Mouse (Mus musculus) liver, embryonic 12.5 days (tissue): Measurements from ENCODE around the gene Adh6a. TPM values are rescaled to one million over a fixed set of nuclear protein-coding genes. Genes with fewer than 3 reads are reported as not detected.
A peak's percentile ranks its signal among the peaks of the same experiment; 100 is the strongest.

Source experiments
- ATAC-seq: fragments of 200-750 bp; cut with Nextera tagmentation; 2 replicates; pipeline ENCODE4 v1.8.0; 2017; ENCODE audit warnings: moderate number of reproducible peaks, mild to moderate bottlenecking, moderate library complexity
- H3K27ac ChIP-seq: fragments of 300-500 bp; sonication (generic); 2 replicates; pipeline ENCODE4 v1.5.1; 2016; ENCODE audit warnings: mild to moderate bottlenecking
- H3K27me3 ChIP-seq: fragments of 300-500 bp; sonication (generic); replicated peaks from 2 replicates; pipeline ENCODE4 v1.6.1; 2016; ENCODE audit warnings: mild to moderate bottlenecking, moderate library complexity
- H3K36me3 ChIP-seq: fragments of 300-500 bp; sonication (generic); 2 replicates; pipeline ENCODE4 v1.6.1; 2016; ENCODE audit warnings: mild to moderate bottlenecking, moderate library complexity
- H3K4me1 ChIP-seq: fragments of 300-500 bp; sonication (generic); 2 replicates; pipeline ENCODE4 v1.6.1; 2016
- H3K4me2 ChIP-seq: fragments of 300-500 bp; sonication (generic); 2 replicates; pipeline ENCODE4 v1.6.1; 2016; ENCODE audit warnings: mild to moderate bottlenecking, moderate library complexity
- H3K4me3 ChIP-seq: fragments of 300-500 bp; sonication (generic); 2 replicates; pipeline ENCODE4 v1.5.1; 2016; ENCODE audit warnings: mild to moderate bottlenecking, moderate library complexity
- H3K9ac ChIP-seq: fragments of 300-500 bp; sonication (generic); 2 replicates; pipeline ENCODE4 v1.6.1; 2016; ENCODE audit warnings: mild to moderate bottlenecking, moderate library complexity
- H3K9me3 ChIP-seq: fragments of 300-500 bp; sonication (generic); replicated peaks from 2 replicates; pipeline ENCODE4 v1.6.1; 2016; ENCODE audit warnings: mild to moderate bottlenecking, moderate library complexity
- WGBS: fragments of 180-500 bp; shearing (Covaris S2); methylation state at CpG from one replicate; pipeline ENCODE4 v1.1.7; 2016; ENCODE audit not compliant: insufficient replicate concordance; 5-methylcytosine and 5-hydroxymethylcytosine counted together
- polyA plus RNA-seq: library from polyadenylated mRNA; unstranded; fragments of >200 nt; fragmentation: Nextera tagmentation; extraction: Ambion mirVana; gene quantifications from 2 replicates; pipeline ENCODE4 v1.2.1, GENCODE M21; 2016

Adh6a gene
- polyA plus RNA-seq, 1 experiment from 2014 or later, result not detected

DNA sequence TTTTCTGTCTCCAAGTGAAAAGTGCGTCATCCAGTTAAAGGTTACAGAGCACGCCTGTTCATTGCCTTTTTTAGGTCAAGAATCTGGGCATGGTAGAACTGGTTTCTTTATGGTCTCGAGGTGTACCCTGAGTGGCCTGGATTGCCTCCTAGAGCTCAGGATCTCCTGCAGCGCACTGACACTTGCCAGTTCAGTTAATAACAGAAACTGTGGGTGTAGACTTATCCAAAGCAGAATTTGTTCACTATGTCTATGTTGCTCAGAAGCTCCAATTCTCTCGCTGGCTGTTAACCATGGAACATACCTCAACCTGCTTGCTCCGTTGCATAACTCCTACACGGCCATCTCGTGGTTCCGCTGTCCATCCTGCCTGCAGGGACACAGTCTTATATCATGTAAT is 13.0 kb upstream of the Adh6a start:
- no peaks in the 10 kb centered on the region for H3K27me3 ChIP-seq
- H3K27ac ChIP-seq, result no peak overlapping the region
- no peak overlapping the region for H3K4me2 ChIP-seq
- peaks cover 7% of the 10 kb centered on the region; the same call in 1 of the 2 replicates for H3K9me3 ChIP-seq
- H3K4me3 ChIP-seq, result no peak overlapping the region
- no peak for ATAC-seq
- H3K9ac ChIP-seq, result no peak overlapping the region
- 78% methylated on average over 9 of the region's 9 CpGs for WGBS
- no peaks in the 10 kb centered on the region for H3K4me1 ChIP-seq
- no peaks in the 10 kb centered on the region for H3K36me3 ChIP-seq

DNA sequence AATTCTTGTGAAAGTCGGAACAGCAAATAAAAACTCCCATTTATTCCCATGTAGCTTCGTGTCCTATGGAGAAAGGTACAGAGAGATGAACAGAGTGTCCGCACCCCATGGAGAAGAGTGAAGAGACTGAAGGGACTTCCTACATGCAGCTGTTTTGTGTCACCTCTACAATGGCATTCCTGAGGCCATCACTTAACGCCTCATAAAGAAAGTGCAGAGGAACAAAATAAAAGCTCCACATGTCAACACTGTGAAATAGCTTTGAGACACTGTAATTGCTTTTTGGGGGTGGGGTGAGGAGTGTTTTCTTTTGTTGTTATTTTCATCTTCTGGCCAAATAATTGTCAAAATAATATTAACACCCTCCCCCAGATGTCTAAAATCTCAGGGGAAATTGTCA is 10.4 kb upstream of the Adh6a start:
- Histone ChIP-seq H3K9me3 (peaks cover 7% of the 10 kb centered on the region; the same call in 1 of the 2 replicates), H3K36me3 (no peaks in the 10 kb centered on the region), H3K4me3 (no peak overlapping the region), H3K4me1 (no peaks in the 10 kb centered on the region), H3K9ac (no peak overlapping the region), H3K27ac (no peak overlapping the region), H3K27me3 (no peaks in the 10 kb centered on the region), H3K4me2 (no peak overlapping the region)
- no peak for ATAC-seq
- WGBS, result 71% methylated on average over 4 of the region's 4 CpGs

DNA sequence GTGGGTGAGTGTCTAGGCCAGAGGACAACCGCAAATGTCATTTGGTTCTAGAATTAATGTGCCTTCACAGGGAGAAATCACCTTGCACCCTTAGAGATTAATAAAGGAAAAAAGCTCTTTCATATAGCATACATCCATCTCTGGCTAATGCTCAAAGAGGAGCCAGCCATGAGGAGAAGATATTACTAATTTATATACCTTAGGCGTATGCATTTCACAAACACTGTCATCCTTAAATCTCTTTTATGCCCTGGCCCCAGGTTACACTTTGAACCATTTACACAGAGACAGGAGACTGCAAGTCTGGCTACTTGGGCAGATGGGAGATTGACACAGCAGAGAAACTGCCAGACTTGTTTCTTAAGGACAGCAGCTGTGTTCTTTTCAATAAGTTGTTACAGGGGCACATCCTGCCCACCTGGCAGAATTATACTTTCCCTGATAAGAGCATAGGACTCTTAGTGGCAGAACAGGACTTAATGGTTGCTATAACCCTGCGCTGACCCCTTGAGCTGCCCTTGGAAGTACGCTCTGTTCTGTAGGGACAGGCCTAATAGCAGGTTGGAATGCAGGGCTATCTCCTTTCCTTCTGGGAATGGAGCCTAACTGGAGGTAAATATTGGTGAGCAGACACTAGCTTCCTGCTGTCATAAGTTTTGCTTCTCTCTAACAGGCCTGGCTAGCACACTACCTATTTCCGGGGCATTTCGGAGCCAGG is 9.2 kb upstream of the Adh6a start:
- no peak overlapping the region for H3K4me2 ChIP-seq
- H3K9ac ChIP-seq, result no peak overlapping the region
- WGBS, result 72% methylated on average over 6 of the region's 6 CpGs
- no peaks in the 10 kb centered on the region for H3K4me1 ChIP-seq
- no peak overlapping the region for H3K4me3 ChIP-seq
- no peak overlapping the region for H3K27ac ChIP-seq
- H3K36me3 ChIP-seq, result no peaks in the 10 kb centered on the region
- ATAC-seq, result no peak
- no peaks in the 10 kb centered on the region for H3K27me3 ChIP-seq
- no peaks in the 10 kb centered on the region for H3K9me3 ChIP-seq

DNA sequence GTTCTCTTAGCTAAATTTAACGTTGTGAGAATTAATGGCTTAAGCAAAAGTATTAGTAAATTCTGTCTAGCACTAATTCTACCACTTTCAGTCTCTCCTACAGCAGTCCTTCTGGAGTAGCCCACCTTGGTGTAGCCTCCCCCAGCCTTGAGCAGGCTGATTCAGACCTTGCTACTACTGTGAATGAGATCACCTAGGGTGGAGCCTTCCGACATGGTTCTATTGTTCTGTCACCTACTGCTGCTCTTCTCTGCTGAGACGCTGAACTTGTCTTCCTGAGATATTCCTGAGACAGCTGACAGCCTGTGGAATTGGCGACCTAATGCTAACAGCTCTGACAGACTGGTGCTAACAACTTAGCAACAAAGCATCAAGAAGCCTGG is 8.6 kb upstream of the Adh6a start:
- Histone ChIP-seq H3K9me3 (no peaks in the 10 kb centered on the region), H3K4me3 (no peak overlapping the region), H3K9ac (no peak overlapping the region), H3K27ac (no peak overlapping the region), H3K4me1 (no peaks in the 10 kb centered on the region), H3K4me2 (no peak overlapping the region), H3K27me3 (no peaks in the 10 kb centered on the region), H3K36me3 (no peaks in the 10 kb centered on the region)
- ATAC-seq, result no peak
- 46% methylated on average over 4 of the region's 4 CpGs for WGBS

DNA sequence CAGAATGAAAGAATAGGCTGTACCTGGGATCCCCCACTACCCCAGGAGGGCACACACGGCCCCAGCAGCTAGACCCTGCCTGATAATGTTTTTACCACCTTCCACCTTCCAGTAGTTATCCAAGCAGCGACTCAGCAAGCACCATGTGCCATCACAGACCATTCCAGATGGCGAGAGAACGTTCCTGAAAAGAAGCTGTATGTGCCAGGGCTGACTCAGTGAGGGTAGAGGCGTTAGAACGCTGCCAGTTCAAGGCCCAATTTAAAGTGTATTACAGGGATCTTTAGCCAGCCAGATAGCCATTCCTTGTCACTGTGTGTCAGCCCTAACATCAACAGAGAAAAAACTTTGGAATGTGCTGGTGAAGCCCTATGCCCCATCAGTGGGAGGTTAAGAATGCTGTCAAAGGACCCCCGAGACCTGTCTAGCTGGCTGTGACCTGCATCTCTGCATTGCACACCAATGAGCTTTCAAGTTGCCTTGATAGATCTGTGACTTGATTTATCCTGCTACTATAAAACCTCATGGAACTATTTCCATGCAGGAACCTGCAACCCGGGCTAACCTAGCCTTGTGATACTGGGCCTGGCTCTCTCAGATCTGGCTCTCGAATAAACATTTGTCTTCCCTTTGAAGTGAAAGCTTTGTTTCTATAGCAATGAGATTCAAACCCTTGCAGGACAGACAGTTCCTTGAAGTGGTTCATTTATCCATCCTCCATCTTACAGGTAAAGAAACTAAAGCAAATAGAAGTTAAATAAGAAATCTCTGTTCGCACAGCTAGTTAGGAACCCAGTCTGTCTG is 7.4 kb upstream of the Adh6a start:
- H3K9ac ChIP-seq, result no peak overlapping the region
- ATAC-seq, result no peak
- no peak overlapping the region for H3K4me3 ChIP-seq
- H3K9me3 ChIP-seq, result no peaks in the 10 kb centered on the region
- no peak overlapping the region for H3K27ac ChIP-seq
- no peaks in the 10 kb centered on the region for H3K27me3 ChIP-seq
- H3K4me2 ChIP-seq, result no peak overlapping the region
- H3K4me1 ChIP-seq, result no peaks in the 10 kb centered on the region
- no peaks in the 10 kb centered on the region for H3K36me3 ChIP-seq
- WGBS, result 56% methylated on average over 10 of the region's 10 CpGs

DNA sequence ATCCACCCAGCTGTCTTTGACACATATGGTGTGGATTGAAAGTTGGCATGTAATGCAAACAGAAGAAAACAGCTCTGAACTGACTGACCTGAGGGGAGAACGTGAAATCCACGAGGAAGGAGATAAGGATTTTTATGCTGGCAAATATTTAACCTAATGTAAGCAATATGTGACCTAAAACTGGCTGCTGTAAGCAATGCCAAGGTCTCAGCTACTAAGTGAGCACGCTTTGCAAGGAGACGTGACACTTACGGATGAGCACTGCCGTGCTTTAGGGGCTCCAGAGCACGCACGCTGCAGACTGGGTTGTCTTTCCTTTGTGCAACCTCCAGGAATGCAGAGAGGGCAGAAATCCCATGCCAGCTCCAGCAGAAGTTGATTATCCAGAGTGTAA is 6.8 kb upstream of the Adh6a start:
- no peak for ATAC-seq
- no peak overlapping the region for H3K27ac ChIP-seq
- no peak overlapping the region for H3K9ac ChIP-seq

DNA sequence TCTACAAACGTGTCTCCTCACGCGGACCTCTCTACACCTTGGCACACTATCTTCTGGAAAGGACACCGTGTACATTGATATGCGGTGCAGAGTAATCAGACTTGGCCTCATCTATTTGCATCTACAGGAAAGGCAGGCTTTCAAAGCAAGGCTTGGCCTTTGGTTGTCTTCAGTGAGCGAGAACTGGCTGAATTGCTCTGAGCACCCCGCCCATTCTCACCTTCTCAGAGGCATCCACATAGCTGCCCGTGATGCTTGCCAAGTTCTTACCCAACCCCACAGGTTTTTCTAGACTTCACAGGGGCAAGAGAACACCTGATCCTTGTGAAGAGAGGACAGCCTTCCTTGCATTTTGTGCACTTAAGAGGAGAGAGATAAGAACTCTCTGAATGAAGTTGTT is 3.2 kb upstream of the Adh6a start:
- Histone ChIP-seq H3K4me1 (no peaks in the 10 kb centered on the region), H3K27me3 (no peaks in the 10 kb centered on the region), H3K36me3 (no peaks in the 10 kb centered on the region), H3K4me2 (no peak overlapping the region), H3K9ac (no peak overlapping the region), H3K4me3 (no peak overlapping the region), H3K9me3 (no peaks in the 10 kb centered on the region), H3K27ac (no peak overlapping the region)
- ATAC-seq, result no peak
- WGBS, result 74% methylated on average over 8 of the region's 8 CpGs

More for the DNA sequence above, 6.8 kb upstream of the Adh6a start:
- no peaks in the 10 kb centered on the region for H3K4me1 ChIP-seq
- 54% methylated on average over 8 of the region's 8 CpGs for WGBS
- 0 out of 2 replicates have a peak overlapping the region, but pooled peaks have one; percentile 25 for H3K4me2 ChIP-seq
- H3K27me3 ChIP-seq, result no peaks in the 10 kb centered on the region
- no peak overlapping the region for H3K4me3 ChIP-seq
- H3K36me3 ChIP-seq, result no peaks in the 10 kb centered on the region
- H3K9me3 ChIP-seq, result no peaks in the 10 kb centered on the region

DNA sequence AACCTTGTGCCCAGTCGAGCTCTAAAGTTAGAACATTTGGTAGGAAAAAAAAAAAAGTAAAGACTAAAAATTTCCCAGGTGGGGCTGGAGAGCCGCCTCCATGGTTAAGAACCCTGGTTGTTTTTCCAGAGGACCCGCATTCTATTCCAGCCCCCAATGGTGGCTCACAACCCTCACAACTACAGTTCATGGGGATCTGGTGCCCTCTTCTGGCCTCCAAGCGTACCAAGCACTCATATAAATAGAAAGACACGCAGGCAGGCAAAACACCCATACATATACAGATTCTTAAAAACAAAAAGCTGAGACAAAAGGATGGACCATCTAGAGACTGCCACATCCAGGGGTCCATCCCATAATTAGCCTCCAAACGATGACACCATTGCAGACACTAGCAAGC is 2.1 kb upstream of the Adh6a start:
- ATAC-seq, result no peak
- 62% methylated on average over 6 of the region's 6 CpGs for WGBS
- no peak overlapping the region for H3K27ac ChIP-seq

DNA sequence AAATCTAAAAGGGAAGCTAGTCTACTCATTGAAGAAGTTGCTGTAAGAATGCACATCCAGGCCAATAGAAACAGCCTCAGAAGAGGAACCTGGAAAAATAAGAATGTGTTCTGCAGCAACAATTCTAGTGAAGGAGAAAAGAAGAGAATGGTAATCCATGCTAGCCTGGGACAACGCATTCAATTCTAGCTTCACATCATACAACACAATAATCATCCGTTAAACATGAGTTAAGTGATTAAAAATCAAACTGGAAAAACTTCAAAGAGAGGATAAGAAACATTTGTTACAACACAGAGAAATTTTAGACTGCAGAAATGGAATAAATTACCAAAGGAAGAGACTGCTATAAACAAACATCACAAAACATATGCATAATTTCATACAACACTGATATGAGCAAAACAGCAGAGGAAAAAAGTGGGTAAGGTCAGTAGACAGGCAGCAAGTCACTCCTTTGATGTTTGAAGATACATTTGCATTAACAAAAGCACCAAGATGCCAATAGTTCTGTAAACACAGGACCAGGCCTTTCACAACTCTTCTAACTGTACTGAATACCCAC is 3.9 kb downstream of the Adh6a start:
- Histone ChIP-seq H3K36me3 (no peaks in the 10 kb centered on the region), H3K27me3 (no peaks in the 10 kb centered on the region), H3K4me3 (no peak overlapping the region), H3K9me3 (no peaks in the 10 kb centered on the region), H3K9ac (no peak overlapping the region), H3K27ac (no peak overlapping the region), H3K4me1 (no peaks in the 10 kb centered on the region), H3K4me2 (no peak overlapping the region)
- no peak for ATAC-seq
- WGBS, result 70% methylated on average over 2 of the region's 2 CpGs

More for the DNA sequence above, 2.1 kb upstream of the Adh6a start:
- H3K36me3 ChIP-seq, result no peaks in the 10 kb centered on the region
- H3K9me3 ChIP-seq, result no peaks in the 10 kb centered on the region
- H3K4me2 ChIP-seq, result no peak overlapping the region
- H3K27me3 ChIP-seq, result no peaks in the 10 kb centered on the region
- H3K9ac ChIP-seq, result no peak overlapping the region
- no peak overlapping the region for H3K4me3 ChIP-seq
- no peaks in the 10 kb centered on the region for H3K4me1 ChIP-seq

DNA sequence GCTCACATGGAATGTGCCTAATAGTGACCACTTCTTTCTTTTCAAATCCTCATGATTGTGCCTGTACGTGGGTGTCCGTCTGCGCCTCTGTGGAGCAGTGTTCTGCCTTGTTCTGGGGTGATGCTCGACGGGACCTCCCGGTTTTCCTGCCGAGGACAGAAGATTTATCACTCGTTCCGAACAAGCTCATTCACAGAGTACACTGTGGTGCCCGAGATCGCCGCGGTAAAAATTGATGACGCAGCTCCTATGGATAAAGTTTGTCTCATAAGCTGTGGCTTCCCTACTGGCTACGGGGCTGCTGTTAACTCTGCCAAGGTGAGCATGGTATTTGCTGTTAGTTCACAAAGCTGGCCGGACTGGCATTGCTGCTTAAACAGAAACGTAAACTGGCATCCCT is 11.9 kb downstream of the Adh6a start:
- ATAC-seq, result no peak
- no peaks in the 10 kb centered on the region for H3K9me3 ChIP-seq
- no peak overlapping the region for H3K4me2 ChIP-seq
- H3K4me1 ChIP-seq, result no peaks in the 10 kb centered on the region
- H3K36me3 ChIP-seq, result no peaks in the 10 kb centered on the region
- H3K27ac ChIP-seq, result no peak overlapping the region
- H3K4me3 ChIP-seq, result no peak overlapping the region
- no peak overlapping the region for H3K9ac ChIP-seq
- H3K27me3 ChIP-seq, result no peaks in the 10 kb centered on the region
- 84% methylated on average over 17 of the region's 17 CpGs for WGBS

DNA sequence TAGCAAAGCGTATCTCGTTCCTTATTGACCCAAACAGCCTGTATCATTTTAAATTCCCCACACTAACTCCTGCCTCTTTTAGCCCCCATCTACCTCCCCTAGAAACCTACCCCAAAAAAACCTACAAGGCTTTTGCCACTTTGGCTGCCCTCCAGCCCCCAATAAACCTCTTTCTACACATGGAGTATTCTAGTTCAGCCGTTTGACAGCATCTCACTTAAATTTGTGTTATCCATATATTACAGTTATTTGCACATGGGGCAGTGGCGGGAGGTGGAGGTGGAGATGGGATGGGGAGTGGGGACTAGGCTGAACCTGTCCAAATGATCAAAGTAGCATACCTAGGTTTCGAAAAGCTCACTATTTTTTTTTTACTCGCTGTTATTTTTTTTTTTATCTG is 12.4 kb downstream of the Adh6a start:
- no peak overlapping the region for H3K27ac ChIP-seq
- no peaks in the 10 kb centered on the region for H3K27me3 ChIP-seq
- H3K36me3 ChIP-seq, result no peaks in the 10 kb centered on the region
- H3K4me1 ChIP-seq, result no peaks in the 10 kb centered on the region
- H3K4me2 ChIP-seq, result no peak overlapping the region
- no peak overlapping the region for H3K4me3 ChIP-seq
- no peaks in the 10 kb centered on the region for H3K9me3 ChIP-seq
- 65% methylated on average over 6 of the region's 6 CpGs for WGBS
- no peak for ATAC-seq
- no peak overlapping the region for H3K9ac ChIP-seq

DNA sequence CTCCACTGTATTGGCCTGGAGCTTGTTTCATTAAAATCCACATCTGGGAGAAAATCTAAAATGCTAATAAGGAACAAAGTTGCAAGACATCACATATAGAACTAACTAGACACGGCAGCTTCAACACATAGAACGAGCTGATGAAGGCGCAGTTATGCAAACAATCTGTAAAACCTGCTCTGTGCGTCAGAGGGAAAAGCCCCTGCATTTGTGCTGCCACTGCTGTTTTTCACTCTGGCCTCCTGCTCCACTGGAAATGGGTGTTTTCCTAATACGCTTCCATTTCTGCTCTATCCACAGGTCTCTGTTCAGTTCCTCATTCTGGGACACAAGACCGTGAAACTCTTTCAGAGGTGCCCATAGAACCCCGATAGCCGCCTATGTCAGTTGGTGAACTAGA is 20.8 kb downstream of the Adh6a start:
- ATAC-seq, result no peak
- Histone ChIP-seq H3K27me3 (no peaks in the 10 kb centered on the region), H3K36me3 (no peaks in the 10 kb centered on the region), H3K4me3 (no peak overlapping the region), H3K4me2 (no peak overlapping the region), H3K27ac (no peak overlapping the region), H3K9me3 (no peaks in the 10 kb centered on the region), H3K4me1 (no peaks in the 10 kb centered on the region), H3K9ac (no peak overlapping the region)
- WGBS, result 66% methylated on average over 8 of the region's 8 CpGs
